Mouse (Mus musculus) heart, adult 2 months (tissue): ENCODE measurements around the gene Polr2e. TPM values are rescaled to one million over a fixed set of nuclear protein-coding genes. Genes with fewer than 3 reads are reported as not detected.

Experiments
- DNase-seq, 2 experiments: peaks; one replicate each; pipeline ENCODE4 v3.0.0; 2021
- H3K27ac ChIP-seq: fragments of 200-600 bp; 2 replicates; pipeline ENCODE4 v1.8.1; 2022
- H3K27me3 ChIP-seq: fragments of 200-500 bp; 2 replicates; pipeline ENCODE4 v1.6.1; 2012; ENCODE audit warnings: mild to moderate bottlenecking, low read length, inconsistent platforms, mixed read lengths; ENCODE audit not compliant: control insufficient read depth, insufficient read depth
- H3K36me3 ChIP-seq: fragments of 200-500 bp; 2 replicates; pipeline ENCODE4 v1.6.1; 2012; ENCODE audit warnings: low read length, inconsistent platforms; ENCODE audit not compliant: control insufficient read depth, insufficient read depth
- H3K4me1 ChIP-seq: fragments of 200-500 bp; 2 replicates; pipeline ENCODE4 v1.6.1; 2011; ENCODE audit warnings: low read length; ENCODE audit not compliant: control insufficient read depth, insufficient read depth
- H3K4me3 ChIP-seq: fragments of 200-600 bp; 2 replicates; pipeline ENCODE4 v1.8.1; 2022
- H3K79me2 ChIP-seq: fragments of 200-500 bp; replicated peaks from 2 replicates; pipeline ENCODE4 v1.6.1; 2012; ENCODE audit warnings: mild to moderate bottlenecking, inconsistent platforms, low read length, moderate library complexity, mixed read lengths; ENCODE audit not compliant: control insufficient read depth, insufficient read depth
- H3K9ac ChIP-seq: fragments of 200-500 bp; 2 replicates; pipeline ENCODE4 v1.6.1; 2012; ENCODE audit warnings: low read depth, mild to moderate bottlenecking, control low read depth, inconsistent platforms, low read length, mixed read lengths
- CTCF ChIP-seq: fragments of 200-600 bp; IDR thresholded peaks from 2 replicates; pipeline ENCODE4 v1.8.1; 2022; ENCODE audit warnings: antibody characterized with exemption, mild to moderate bottlenecking, moderate library complexity
- EP300 ChIP-seq: fragments of 200-500 bp; IDR thresholded peaks from 2 replicates; pipeline ENCODE4 v1.6.1; 2011; ENCODE audit warnings: low read depth, low read length, control low read depth; ENCODE audit not compliant: insufficient read depth
- POLR2A ChIP-seq: fragments of 200-500 bp; IDR thresholded peaks from 2 replicates; pipeline ENCODE4 v1.6.1; 2011; ENCODE audit warnings: mild to moderate bottlenecking, low read depth, low read length, control low read depth; ENCODE audit not compliant: insufficient read depth
- WGBS: fragments of 180-500 bp; shearing (Covaris S2); methylation state at CpG from one replicate; pipeline ENCODE4 v1.1.7; 2018; 5-methylcytosine and 5-hydroxymethylcytosine counted together
- intact Hi-C: fragments of 180-260 bp; cut with DNase I; formaldehyde crosslinking; loops from one replicate; pipeline ENCODE4 v1.15.1; 2025
- polyA plus RNA-seq: library from polyadenylated mRNA; depleted of rRNA; stranded (reverse); fragments of >200 nt; gene quantifications from 2 replicates; pipeline ENCODE4 v1.2.3, GENCODE M21; 2012
- total RNA-seq, 2 experiments: library from RNA; stranded (reverse); gene quantifications; 2 replicates each; pipeline ENCODE4 v1.2.3; 2021

Gene Polr2e
- total and polyA plus RNA-seq, 3 experiments, result 78.3 to 194 (median 89.8) TPM

GRCm38 (mm10) chr10:80036832-80037231, 2.8 kb downstream of the Polr2e start:
- DNase-seq, result peak; percentile 72 to 89
- 34% methylated on average over 13 of the region's 13 CpGs for WGBS

GRCm38 (mm10) chr10:80035686-80036085, 3.9 kb downstream of the Polr2e start:
- TF ChIP-seq EP300 (no peak), CTCF (no peak), POLR2A (no peak)
- Histone ChIP-seq H3K9ac (no peak overlapping the region), H3K27me3 (no peaks in the 10 kb centered on the region), H3K79me2 (no peaks in the 10 kb centered on the region), H3K4me3 (no peak overlapping the region), H3K4me1 (peaks cover 32% of the 10 kb centered on the region), H3K36me3 (peaks cover 2% of the 10 kb centered on the region; the same call in 1 of the 2 replicates), H3K27ac (peak overlapping the region; percentile 85)
- no peak for DNase-seq
- 60% methylated on average over 5 of the region's 5 CpGs for WGBS
- intact Hi-C loops, result loop anchor here (5.0 kb wide), 1 partner anchor 183 kb away; the partner anchor contains the start of gene Ptbp1

More at GRCm38 (mm10) chr10:80036832-80037231, 2.8 kb downstream of the Polr2e start:
- intact Hi-C loops, result loop anchor here (5.0 kb wide), 1 partner anchor 185 kb away; the partner anchor contains the start of gene Ptbp1
- peaks cover 2% of the 10 kb centered on the region; the same call in 1 of the 2 replicates for H3K36me3 ChIP-seq
- no peaks in the 10 kb centered on the region for H3K79me2 ChIP-seq
- H3K4me1 ChIP-seq, result peaks cover 32% of the 10 kb centered on the region
- H3K9ac ChIP-seq, result no peak overlapping the region
- TF ChIP-seq CTCF (no peak), EP300 (peak; percentile 98), POLR2A (no peak)
- peak overlapping the region; percentile 85 for H3K27ac ChIP-seq
- no peak overlapping the region for H3K4me3 ChIP-seq
- no peaks in the 10 kb centered on the region for H3K27me3 ChIP-seq

DNA sequence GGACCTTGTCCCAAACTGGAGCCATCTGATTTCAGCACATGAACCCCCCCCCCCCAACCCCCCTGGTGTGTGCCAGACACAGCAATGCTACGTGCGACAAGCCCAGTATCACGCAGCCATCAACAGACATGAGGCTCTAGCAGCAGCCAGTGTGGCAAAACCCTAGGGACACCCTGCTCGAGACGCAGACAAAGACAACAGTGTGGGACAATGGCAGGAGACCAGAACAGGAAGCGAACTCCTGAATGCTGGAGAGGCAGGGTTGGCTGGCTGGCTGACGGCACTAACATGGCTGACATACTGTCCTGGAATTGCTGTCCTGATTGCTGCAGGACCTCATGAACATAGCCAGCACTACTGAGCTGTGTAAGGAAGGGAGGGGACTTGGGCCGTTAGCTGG, 4.4 kb downstream of the Polr2e start:
- H3K9ac ChIP-seq, result peak overlapping the region; percentile 18; the same call in 1 of the 2 replicates
- intact Hi-C loops, result loop anchor here (5.0 kb wide), 1 partner anchor 183 kb away; the partner anchor contains the start of gene Ptbp1
- no peaks in the 10 kb centered on the region for H3K27me3 ChIP-seq
- WGBS, result 50% methylated on average over 8 of the region's 8 CpGs
- H3K36me3 ChIP-seq, result peaks cover 2% of the 10 kb centered on the region; the same call in 1 of the 2 replicates
- TF ChIP-seq CTCF (no peak), EP300 (peak; percentile 85), POLR2A (peak; percentile 55)
- H3K4me3 ChIP-seq, result no peak overlapping the region
- peak overlapping the region; percentile 85 for H3K27ac ChIP-seq
- peaks cover 32% of the 10 kb centered on the region for H3K4me1 ChIP-seq
- peak in 1 of 2 experiments; percentile 59 for DNase-seq
- no peaks in the 10 kb centered on the region for H3K79me2 ChIP-seq

GRCm38 (mm10) chr10:80033511-80034391, 5.8 kb downstream of the Polr2e start:
- peak overlapping the region; percentile 85 for H3K27ac ChIP-seq
- peak; percentile 59 to 69 for DNase-seq
- 15% methylated on average over 9 of the region's 9 CpGs for WGBS
- TF ChIP-seq CTCF (peak; percentile 76), POLR2A (0 out of 2 replicates have a peak, but pooled peaks have one; percentile 14), EP300 (peak; percentile 71)
- no peaks in the 10 kb centered on the region for H3K27me3 ChIP-seq
- H3K36me3 ChIP-seq, result peaks cover 2% of the 10 kb centered on the region; the same call in 1 of the 2 replicates
- intact Hi-C loops, result no loop called here
- no peak overlapping the region for H3K9ac ChIP-seq
- H3K4me3 ChIP-seq, result no peak overlapping the region
- no peaks in the 10 kb centered on the region for H3K79me2 ChIP-seq
- H3K4me1 ChIP-seq, result peaks cover 32% of the 10 kb centered on the region

DNA sequence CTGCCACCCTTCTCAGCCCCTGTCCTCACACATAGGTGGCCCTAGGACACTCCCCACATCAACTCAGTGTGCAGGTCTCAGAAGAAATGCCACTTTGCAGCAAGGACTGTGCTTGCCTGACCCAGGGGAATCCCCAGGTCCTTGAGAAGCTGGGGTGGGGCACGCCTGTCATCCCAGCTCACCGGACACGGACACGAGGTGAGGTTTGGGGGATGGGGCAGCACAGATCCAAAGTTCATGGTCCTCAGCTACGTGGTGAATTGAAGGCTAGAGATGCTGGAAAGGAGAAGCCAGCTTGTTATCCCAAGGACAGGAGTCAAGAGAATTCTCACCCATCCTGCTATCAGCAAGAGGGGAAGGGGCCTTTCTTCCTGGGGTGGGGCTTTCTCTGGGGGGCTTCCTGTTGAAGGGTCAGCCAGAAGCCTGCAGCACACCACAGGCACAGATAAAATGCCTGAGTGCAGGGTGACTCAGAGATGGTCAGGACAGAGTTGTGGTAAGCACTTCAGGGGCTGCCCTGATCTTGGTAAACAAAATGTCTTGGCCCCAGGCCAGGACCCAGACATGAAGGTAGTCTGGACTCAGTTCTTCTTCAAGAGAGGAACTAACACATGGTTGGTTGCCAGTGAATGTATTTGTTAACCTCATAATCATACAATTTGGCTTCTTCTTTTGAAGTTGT, 6.7 kb downstream of the Polr2e start:
- H3K9ac ChIP-seq, result peak overlapping the region; percentile 5; the same call in 1 of the 2 replicates

More for the DNA sequence above, 6.7 kb downstream of the Polr2e start:
- intact Hi-C loops, result no loop called here
- WGBS, result 14% methylated on average over 5 of the region's 5 CpGs
- Histone ChIP-seq H3K79me2 (no peaks in the 10 kb centered on the region), H3K27me3 (no peaks in the 10 kb centered on the region), H3K4me3 (no peak overlapping the region), H3K36me3 (peaks cover 2% of the 10 kb centered on the region; the same call in 1 of the 2 replicates), H3K27ac (peak overlapping the region; percentile 85), H3K4me1 (peaks cover 26% of the 10 kb centered on the region)
- TF ChIP-seq CTCF (no peak), EP300 (no peak), POLR2A (no peak)
- peak; percentile 68 to 83 for DNase-seq
